Mouse (Mus musculus) stomach, postnatal 0 days (tissue): Measurements from ENCODE around the gene Tpd52l1. TPM values are rescaled to one million over a fixed set of nuclear protein-coding genes. Genes with fewer than 3 reads are reported as not detected.

ENCODE experiments used
- ATAC-seq: fragments of 200-750 bp; cut with Nextera tagmentation; 2 replicates; pipeline ENCODE4 v1.8.0; 2017; ENCODE audit not compliant: low FRiP score, low TSS enrichment
- DNase-seq: peaks from one replicate; pipeline ENCODE4 v3.0.0-alpha.2; 2016; ENCODE audit warnings: low spot score
- H3K27ac ChIP-seq: fragments of 300-500 bp; sonication (generic); replicated peaks from 2 replicates; pipeline ENCODE4 v1.5.1; 2014; ENCODE audit warnings: mild to moderate bottlenecking, control low read depth
- H3K27me3 ChIP-seq: fragments of 300-500 bp; sonication (generic); 2 replicates; pipeline ENCODE4 v1.6.1; 2014; ENCODE audit warnings: low read length; ENCODE audit not compliant: control insufficient read depth, insufficient read depth
- H3K36me3 ChIP-seq: fragments of 300-500 bp; sonication (generic); 2 replicates; pipeline ENCODE4 v1.6.1; 2014; ENCODE audit warnings: low read length, mixed read lengths; ENCODE audit not compliant: control insufficient read depth, insufficient read depth
- H3K4me1 ChIP-seq: fragments of 300-500 bp; sonication (generic); replicated peaks from 2 replicates; pipeline ENCODE4 v1.6.1; 2014; ENCODE audit warnings: antibody characterized with exemption; ENCODE audit not compliant: control insufficient read depth, insufficient read depth
- H3K4me2 ChIP-seq: fragments of 300-500 bp; sonication (generic); replicated peaks from 2 replicates; pipeline ENCODE4 v1.6.1; 2014; ENCODE audit warnings: low read depth, mild to moderate bottlenecking, control low read depth, moderate library complexity
- H3K4me3 ChIP-seq: fragments of 300-500 bp; sonication (generic); 2 replicates; pipeline ENCODE4 v1.5.1; 2014; ENCODE audit warnings: low read depth, low read length, control low read depth
- H3K9ac ChIP-seq: fragments of 300-500 bp; sonication (generic); 2 replicates; pipeline ENCODE4 v1.6.1; 2014; ENCODE audit warnings: mild to moderate bottlenecking, low read length, control low read depth, mixed read lengths
- H3K9me3 ChIP-seq: fragments of 300-500 bp; sonication (generic); 2 replicates; pipeline ENCODE4 v1.6.1; 2016; ENCODE audit warnings: low read length; ENCODE audit not compliant: control insufficient read depth
- CTCF ChIP-seq: IDR thresholded peaks from 2 replicates; pipeline ENCODE4 v1.5.1; 2016; ENCODE audit warnings: antibody characterized with exemption, low read depth, mild to moderate bottlenecking, moderate library complexity
- EP300 ChIP-seq: optimal IDR thresholded peaks from 2 replicates; pipeline ENCODE3; 2016; ENCODE audit warnings: antibody characterized with exemption
- whole genome bisulfite sequencing: fragments of 180-500 bp; shearing (Covaris S2); extraction: QIAGEN DNeasy Blood & Tissue Kit; methylation state at CpG from one replicate; pipeline ENCODE4 v1.1.7; 2014; 5-methylcytosine and 5-hydroxymethylcytosine counted together
- polyA plus RNA-seq: library from polyadenylated mRNA; unstranded; fragments of >200 nt; fragmentation: Nextera tagmentation; extraction: Ambion mirVana; gene quantifications from 2 replicates; pipeline ENCODE4 v1.2.1, GENCODE M21; 2015

The Tpd52l1 gene
- polyA plus RNA-seq, 1 experiment from 2014 or later, result 24.3 TPM

DNA sequence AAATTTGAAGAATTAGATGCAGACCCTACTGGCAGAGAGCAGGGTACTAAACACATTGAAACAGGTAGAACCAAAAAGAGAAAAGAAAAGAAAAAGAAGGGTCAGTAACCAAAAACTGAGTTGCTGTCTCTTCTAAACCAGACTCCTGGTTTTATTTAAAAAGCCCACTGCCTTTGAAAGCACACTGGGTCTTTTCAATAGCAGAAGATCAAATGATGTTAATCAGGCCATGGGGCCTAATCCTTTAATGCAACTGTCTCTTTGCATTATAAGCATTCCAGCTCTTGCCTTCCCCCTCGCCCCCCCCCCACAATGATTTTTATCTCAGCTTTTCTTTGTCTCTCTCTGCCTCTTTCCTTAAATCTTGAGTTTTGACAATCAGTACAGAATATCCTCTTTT is 149.3 kb downstream of the Tpd52l1 start:
- WGBS, result 38% methylated on average over 1 of the region's 1 CpGs
- no peak for TF ChIP-seq CTCF
- no peak for TF ChIP-seq EP300
- DNase-seq, result no peak
- no peak for ATAC-seq
- Histone ChIP-seq H3K27me3 (no peaks in the 10 kb centered on the region), H3K4me2 (no peak overlapping the region), H3K4me1 (no peaks in the 10 kb centered on the region), H3K4me3 (no peak overlapping the region), H3K36me3 (no peaks in the 10 kb centered on the region), H3K9me3 (no peaks in the 10 kb centered on the region), H3K27ac (no peak overlapping the region), H3K9ac (no peak overlapping the region)

DNA sequence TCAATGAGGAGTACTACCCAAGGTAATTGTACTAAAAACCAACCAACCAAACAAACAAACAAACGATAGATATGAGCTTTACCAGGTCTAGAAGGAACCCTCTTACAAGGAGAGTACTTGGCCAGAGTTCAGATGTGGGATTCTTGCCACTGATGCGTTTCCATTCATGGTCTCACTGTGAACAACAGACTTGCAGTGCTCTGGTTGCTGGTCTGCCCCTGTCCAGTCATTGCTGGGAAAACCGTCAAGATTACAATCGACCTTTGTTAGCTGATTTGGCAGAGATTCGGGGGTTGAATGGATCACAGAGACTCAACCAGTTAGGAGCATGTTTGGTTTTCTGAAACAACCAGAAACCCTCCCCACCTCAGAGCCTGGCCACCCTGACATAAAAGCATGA is 150.1 kb downstream of the Tpd52l1 start:
- H3K4me2 ChIP-seq, result no peak overlapping the region
- no peaks in the 10 kb centered on the region for H3K9me3 ChIP-seq
- no peak overlapping the region for H3K9ac ChIP-seq
- 43% methylated on average over 5 of the region's 5 CpGs for WGBS
- no peak overlapping the region for H3K27ac ChIP-seq
- TF ChIP-seq CTCF (no peak), EP300 (no peak)
- H3K4me1 ChIP-seq, result no peaks in the 10 kb centered on the region
- H3K36me3 ChIP-seq, result no peaks in the 10 kb centered on the region
- DNase-seq (no peak), ATAC-seq (no peak)
- H3K4me3 ChIP-seq, result no peak overlapping the region
- no peaks in the 10 kb centered on the region for H3K27me3 ChIP-seq

DNA sequence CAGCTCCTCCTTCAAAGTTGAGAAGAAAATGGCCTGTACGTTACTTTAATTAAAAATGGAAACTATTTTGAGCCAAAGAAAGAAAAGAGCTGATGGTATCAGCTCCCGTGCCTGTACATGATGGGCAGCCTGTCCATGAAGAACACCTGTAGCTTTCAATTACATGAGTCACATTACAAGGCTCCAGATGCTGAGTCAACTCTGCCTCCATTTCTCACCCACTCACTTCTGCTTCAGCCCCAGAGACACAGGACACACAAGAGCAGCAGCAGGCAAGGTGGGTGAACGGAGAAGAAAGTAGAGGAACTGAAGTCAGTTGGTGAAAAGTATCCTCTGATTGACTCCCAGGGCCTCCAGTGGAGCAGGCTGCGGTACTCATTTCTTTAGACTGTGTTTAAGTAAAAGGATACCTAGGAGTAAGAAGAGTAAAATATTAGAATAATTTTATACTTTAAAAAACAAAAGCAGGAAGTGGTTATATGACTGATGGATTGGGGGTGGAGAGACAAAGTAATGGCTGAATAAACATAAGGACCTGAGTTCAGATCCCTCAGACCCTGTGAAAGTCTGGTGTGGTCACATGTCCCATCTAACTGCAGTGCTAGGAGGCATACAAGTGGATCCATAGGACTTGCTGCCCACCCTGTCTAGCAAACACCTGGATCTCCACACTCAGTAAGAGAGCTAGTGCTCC is 156.9 kb downstream of the Tpd52l1 start:
- ATAC-seq, result no peak

DNA sequence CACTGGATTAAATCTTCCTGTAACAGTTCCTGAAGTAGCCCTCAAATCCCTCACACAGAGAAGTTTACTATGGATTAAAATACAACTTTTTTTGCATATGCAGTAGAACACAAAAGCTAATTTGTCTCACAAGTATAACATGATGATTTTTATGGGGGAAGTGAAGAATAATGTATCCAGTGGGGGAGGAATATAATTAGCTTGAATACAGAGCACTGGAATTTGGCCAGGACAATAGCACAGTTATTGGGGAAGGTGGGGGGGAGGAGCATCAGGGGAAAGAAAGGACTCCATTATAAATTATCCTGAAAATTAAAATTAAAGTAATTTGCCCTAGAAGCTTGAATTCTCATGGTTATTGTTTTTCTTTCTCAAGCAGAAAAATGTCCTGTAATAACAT is 158.0 kb downstream of the Tpd52l1 start:
- no peak overlapping the region for H3K4me3 ChIP-seq
- no peak overlapping the region for H3K9ac ChIP-seq
- H3K4me1 ChIP-seq, result no peaks in the 10 kb centered on the region
- no peak overlapping the region for H3K27ac ChIP-seq
- no peaks in the 10 kb centered on the region for H3K27me3 ChIP-seq
- H3K36me3 ChIP-seq, result no peaks in the 10 kb centered on the region
- no peak overlapping the region for H3K4me2 ChIP-seq
- DNase-seq (no peak), ATAC-seq (no peak)
- TF ChIP-seq EP300 (no peak), CTCF (no peak)
- H3K9me3 ChIP-seq, result no peaks in the 10 kb centered on the region

More for the DNA sequence above, 156.9 kb downstream of the Tpd52l1 start:
- Histone ChIP-seq H3K27ac (no peak overlapping the region), H3K4me3 (no peak overlapping the region), H3K9me3 (no peaks in the 10 kb centered on the region), H3K36me3 (no peaks in the 10 kb centered on the region), H3K9ac (no peak overlapping the region), H3K4me1 (no peaks in the 10 kb centered on the region), H3K4me2 (no peak overlapping the region), H3K27me3 (no peaks in the 10 kb centered on the region)
- no peak for DNase-seq
- no peak for TF ChIP-seq EP300
- TF ChIP-seq CTCF, result no peak
- 85% methylated on average over 4 of the region's 4 CpGs for WGBS

Other genes with a start within 250 kb of the Tpd52l1 start
- gene Hddc2, start 132.6 kb downstream of the Tpd52l1 start, polyA plus RNA-seq, result 54.7 and 58.4 TPM in 2 replicates
- 1.1 and 1.2 TPM in 2 replicates for gene Rnf217, start 163.2 kb upstream of the Tpd52l1 start, polyA plus RNA-seq